Mouse (Mus musculus): Measurements from ENCODE around the gene Cacna2d2.

Cacna2d2 gene

GRCm38 (mm10) chr9:107399491-107399971 lies at the start of gene Cacna2d2:
Gene Cacna2d2 (plus strand): TSS chr9:107399612.
- DNase-seq = peak; percentile 72

GRCm38 (mm10) chr9:107354826-107355225 lies 44.6 kb upstream of the Cacna2d2 start:
- no peak for DNase-seq

GRCm38 (mm10) chr9:107355870-107356765 lies 43.3 kb upstream of the Cacna2d2 start:
- peak; percentile 83 for DNase-seq

- DNase-seq = peak; percentile 87
Measured at GRCm38 (mm10) chr9:107357651-107358050, 41.8 kb upstream of the Cacna2d2 start.

GRCm38 (mm10) chr9:107360989-107361388 lies 38.4 kb upstream of the Cacna2d2 start:
- DNase-seq = no peak

GRCm38 (mm10) chr9:107366644-107367043 lies 32.8 kb upstream of the Cacna2d2 start:
- peak; percentile 72 for DNase-seq

GRCm38 (mm10) chr9:107368302-107368701 lies 31.1 kb upstream of the Cacna2d2 start:
- DNase-seq = no peak

- no peak for DNase-seq
Measured at GRCm38 (mm10) chr9:107369270-107370105, 29.9 kb upstream of the Cacna2d2 start.

GRCm38 (mm10) chr9:107370106-107370463 lies 29.3 kb upstream of the Cacna2d2 start:
- no peak for DNase-seq

- no peak for DNase-seq
Measured at GRCm38 (mm10) chr9:107372441-107372840, 27.0 kb upstream of the Cacna2d2 start.

- DNase-seq = peak; percentile 61
Measured at GRCm38 (mm10) chr9:107374623-107375022, 24.8 kb upstream of the Cacna2d2 start.

GRCm38 (mm10) chr9:107375451-107375850 lies 24.0 kb upstream of the Cacna2d2 start:
- no peak for DNase-seq

- DNase-seq = peak; percentile 49
Measured at GRCm38 (mm10) chr9:107377961-107378512, 21.4 kb upstream of the Cacna2d2 start.

- peak; percentile 75 for DNase-seq
Measured at GRCm38 (mm10) chr9:107381723-107382122, 17.7 kb upstream of the Cacna2d2 start.

GRCm38 (mm10) chr9:107384396-107384795 lies 15.0 kb upstream of the Cacna2d2 start:
- DNase-seq = no peak

GRCm38 (mm10) chr9:107386722-107387121 lies 12.7 kb upstream of the Cacna2d2 start:
- peak; percentile 68 for DNase-seq

- DNase-seq = no peak
Measured at GRCm38 (mm10) chr9:107387708-107388107, 11.7 kb upstream of the Cacna2d2 start.

- no peak for DNase-seq
Measured at GRCm38 (mm10) chr9:107388263-107388662, 11.1 kb upstream of the Cacna2d2 start.

- DNase-seq = no peak
Measured at GRCm38 (mm10) chr9:107396397-107396796, 3.0 kb upstream of the Cacna2d2 start.

- DNase-seq = no peak
Measured at GRCm38 (mm10) chr9:107398968-107399367, 444 bp upstream of the Cacna2d2 start.

GRCm38 (mm10) chr9:107400060-107400511 lies 674 bp downstream of the Cacna2d2 start:
- peak; percentile 18 for DNase-seq

- no peak for DNase-seq
Measured at GRCm38 (mm10) chr9:107400666-107401285, 1.4 kb downstream of the Cacna2d2 start.

- no peak for DNase-seq
Measured at GRCm38 (mm10) chr9:107403116-107403515, 3.7 kb downstream of the Cacna2d2 start.
